In the genomic region with DNA sequence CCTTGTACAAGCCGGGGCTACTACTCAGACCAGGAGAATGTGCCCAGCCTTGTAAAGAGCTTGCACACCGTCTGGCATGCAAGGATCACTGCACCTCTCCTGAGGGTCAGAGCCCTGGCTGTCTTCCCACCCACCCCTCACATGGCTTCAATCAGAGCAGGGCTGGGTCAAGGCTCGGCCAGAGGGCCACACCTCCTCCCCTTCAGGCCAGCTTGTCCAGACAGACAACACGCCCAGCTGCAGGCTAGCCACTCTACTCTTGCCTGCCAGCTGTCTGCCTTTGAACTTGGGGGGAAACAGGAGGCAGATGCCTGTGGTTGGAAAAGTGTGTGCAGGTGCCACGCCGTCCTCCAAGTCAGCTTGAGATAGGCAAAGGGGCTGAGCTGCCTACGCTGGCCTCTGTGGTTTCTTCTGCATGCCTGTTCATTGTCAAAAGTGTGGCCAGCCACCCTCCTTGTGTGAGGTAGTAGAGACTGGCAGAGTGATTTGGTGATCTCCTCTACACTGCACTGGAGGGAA, we compare ENCODE assay signal across 9 mouse cellular contexts. TPM values are rescaled to one million over a fixed set of nuclear protein-coding genes. Genes with fewer than 3 reads are reported as not detected.
DNase-seq lines count a peak whose midpoint lies in the region; ATAC-seq lines count a peak whose summit lies in the region.
"Had no signal": no experiment of that assay in that cellular context is flagged by ENCODE, and none has a peak within 500 bp of the region (broad histone marks: within the 10 kb centered on the region; RNA-seq: fewer than 3 reads in every experiment).

No protein-coding gene starts in this region.

- no peak for ATAC-seq in liver, embryonic 12.5 days
- ATAC-seq in frontal cortex, adult (ENCODE audit: low TSS enrichment): no peak

- H3K9ac ChIP-seq in liver, embryonic 12.5 days: no peak overlapping the region
- H3K9ac ChIP-seq: liver, embryonic 15.5 days had no signal

- no peaks in the 10 kb centered on the region for H3K36me3 ChIP-seq in liver, embryonic 12.5 days
- H3K36me3 ChIP-seq: liver, embryonic 15.5 days had no signal

- intact Hi-C loops in gastrocnemius, postnatal 14 days (cut with DNase I; ENCODE audit: low total_unique reads): no loop called here

- no peak overlapping the region for H3K4me2 ChIP-seq in liver, embryonic 12.5 days
- H3K4me2 ChIP-seq: liver, embryonic 15.5 days had no signal

- H3K27ac ChIP-seq in liver, embryonic 12.5 days: no peak overlapping the region
- H3K27ac ChIP-seq: liver, embryonic 15.5 days had no signal

- H3K4me1 ChIP-seq in liver, embryonic 12.5 days: peaks cover 7% of the 10 kb centered on the region; the same call in 1 of the 2 replicates
- H3K4me1 ChIP-seq: liver, embryonic 15.5 days had no signal

- DNase-seq in urinary bladder, postnatal 25 days (ENCODE audit: low spot score): peak; percentile 18
- no peak for DNase-seq in urinary bladder, adult 18-20 months (ENCODE audit: low spot score in 2 of 2)
- DNase-seq in gastrocnemius, postnatal 14 days: peak; percentile 46
- DNase-seq in kidney, postnatal 4 days: peak; percentile 48 to 74
- DNase-seq in thymus, postnatal 0 days (ENCODE audit: low spot score): peak; percentile 82
- no peak for DNase-seq in frontal cortex, postnatal 36 days (ENCODE audit: low spot score in 2 of 2)

- H3K9me3 ChIP-seq in liver, embryonic 12.5 days (replicated peaks): no peaks in the 10 kb centered on the region
- H3K9me3 ChIP-seq: liver, embryonic 15.5 days had no signal

- peaks cover 10% of the 10 kb centered on the region for H3K27me3 ChIP-seq in liver, embryonic 12.5 days (replicated peaks)
- H3K27me3 ChIP-seq: liver, embryonic 15.5 days had no signal

- H3K4me3 ChIP-seq in liver, embryonic 12.5 days: no peak overlapping the region
- H3K4me3 ChIP-seq: liver, embryonic 15.5 days had no signal

- WGBS in liver, embryonic 12.5 days (ENCODE audit: insufficient replicate concordance): 27% methylated on average over 7 of the region's 7 CpGs

RNA-seq across cellular contexts. Expression of a gene that starts 9.0 kb away (rescaled TPM):
- under 1 TPM in 1 of 2 experiments, not detected in 1; 0.23 TPM for total RNA-seq in gastrocnemius, postnatal 14 days (2021)
- polyA plus RNA-seq in thymus, postnatal 0 days (2015; fragmentation: Nextera tagmentation; extraction: Ambion mirVana): not detected in 2 replicates
- not detected in 2 replicates for polyA plus RNA-seq in liver, embryonic 12.5 days (2016; fragmentation: Nextera tagmentation; extraction: Ambion mirVana)
- polyA plus RNA-seq: liver, embryonic 15.5 days had no signal

Comparison
In these comparisons a context has a peak if more than half of its experiments do, and no peak if none do; other contexts are left out.
1. DNase-seq: peak in urinary bladder, postnatal 25 days (single experiment), gastrocnemius, postnatal 14 days (single experiment), kidney, postnatal 4 days (2 of 2) and thymus, postnatal 0 days (single experiment); none in urinary bladder, adult 18-20 months (0 of 2) and frontal cortex, postnatal 36 days (0 of 2).